Mouse (Mus musculus) liver, embryonic 13.5 days (tissue): ENCODE measurements around the gene Lrig3. TPM values are rescaled to one million over a fixed set of nuclear protein-coding genes. Genes with fewer than 3 reads are reported as not detected.
A peak's percentile ranks its signal among the peaks of the same experiment; 100 is the strongest.

Experiments
- ATAC-seq: fragments of 200-750 bp; cut with Nextera tagmentation; 2 replicates; pipeline ENCODE4 v1.8.0; 2017; ENCODE audit warnings: low read depth, mild to moderate bottlenecking, moderate number of reproducible peaks, moderate library complexity
- DNase-seq: peaks from one replicate; pipeline ENCODE4 v3.0.0; 2022
- H3K27ac ChIP-seq: fragments of 300-500 bp; sonication (generic); 2 replicates; pipeline ENCODE4 v1.5.1; 2015; ENCODE audit warnings: moderate library complexity, mild to moderate bottlenecking, inconsistent platforms
- H3K27me3 ChIP-seq: fragments of 300-500 bp; sonication (generic); 2 replicates; pipeline ENCODE4 v1.6.1; 2015; ENCODE audit warnings: mild to moderate bottlenecking, inconsistent platforms
- H3K36me3 ChIP-seq: fragments of 300-500 bp; sonication (generic); 2 replicates; pipeline ENCODE4 v1.6.1; 2015; ENCODE audit warnings: mild to moderate bottlenecking, inconsistent platforms
- H3K4me1 ChIP-seq: fragments of 300-500 bp; sonication (generic); replicated peaks from 2 replicates; pipeline ENCODE4 v1.6.1; 2015; ENCODE audit warnings: inconsistent platforms
- H3K4me2 ChIP-seq: fragments of 300-500 bp; sonication (generic); 2 replicates; pipeline ENCODE4 v1.6.1; 2015; ENCODE audit warnings: inconsistent platforms, mild to moderate bottlenecking, moderate library complexity
- H3K4me3 ChIP-seq: fragments of 300-500 bp; sonication (generic); replicated peaks from 2 replicates; pipeline ENCODE4 v1.5.1; 2015; ENCODE audit warnings: mild to moderate bottlenecking, inconsistent platforms
- H3K9ac ChIP-seq: fragments of 300-500 bp; sonication (generic); 2 replicates; pipeline ENCODE4 v1.6.1; 2015; ENCODE audit warnings: mild to moderate bottlenecking, inconsistent platforms
- H3K9me3 ChIP-seq: fragments of 300-500 bp; sonication (generic); replicated peaks from 2 replicates; pipeline ENCODE4 v1.6.1; 2016; ENCODE audit warnings: inconsistent platforms
- WGBS: fragments of 180-500 bp; shearing (Covaris S2); methylation state at CpG from one replicate; pipeline ENCODE4 v1.1.7; 2015; ENCODE audit not compliant: insufficient replicate concordance; 5-methylcytosine and 5-hydroxymethylcytosine counted together
- polyA plus RNA-seq: library from polyadenylated mRNA; unstranded; fragments of >200 nt; fragmentation: Nextera tagmentation; extraction: Ambion mirVana; gene quantifications from 2 replicates; pipeline ENCODE4 v1.2.1, GENCODE M21; 2015

Gene Lrig3
- polyA plus RNA-seq, 1 experiment from 2014 or later: 0.80 TPM

- Histone ChIP-seq H3K9me3 (no peaks in the 10 kb centered on the region), H3K27me3 (peaks cover 34% of the 10 kb centered on the region), H3K4me1 (peaks cover 7% of the 10 kb centered on the region; the same call in 1 of the 2 replicates), H3K36me3 (no peaks in the 10 kb centered on the region), H3K9ac (no peak overlapping the region), H3K27ac (no peak overlapping the region), H3K4me2 (peak overlapping the region; percentile 73), H3K4me3 (peak overlapping the region; percentile 61; the same call in 1 of the 2 replicates)
- WGBS: 18% methylated on average over 14 of the region's 14 CpGs
- ATAC-seq (no peak), DNase-seq (no peak)
These were observed 1.6 kb downstream of the Lrig3 start for GRCm38 (mm10) chr10:125967436-125968160.

- peaks cover 7% of the 10 kb centered on the region; the same call in 1 of the 2 replicates for H3K4me1 ChIP-seq
- 0 out of 2 replicates have a peak overlapping the region, but pooled peaks have one; percentile 73 for H3K4me2 ChIP-seq
- no peak for DNase-seq
- no peaks in the 10 kb centered on the region for H3K36me3 ChIP-seq
- H3K27me3 ChIP-seq: peaks cover 34% of the 10 kb centered on the region
- 42% methylated on average over 16 of the region's 16 CpGs for WGBS
- no peaks in the 10 kb centered on the region for H3K9me3 ChIP-seq
- H3K9ac ChIP-seq: no peak overlapping the region
- H3K27ac ChIP-seq: no peak overlapping the region
- H3K4me3 ChIP-seq: no peak overlapping the region
- no peak for ATAC-seq
These were observed 2.5 kb downstream of the Lrig3 start for GRCm38 (mm10) chr10:125968191-125969132.

GRCm38 (mm10) chr10:125969133-125969490 is 3.1 kb downstream of the Lrig3 start:
- Histone ChIP-seq H3K36me3 (no peaks in the 10 kb centered on the region), H3K9me3 (no peaks in the 10 kb centered on the region), H3K27ac (no peak overlapping the region), H3K9ac (no peak overlapping the region), H3K4me2 (no peak overlapping the region), H3K4me1 (peaks cover 7% of the 10 kb centered on the region; the same call in 1 of the 2 replicates), H3K27me3 (peaks cover 34% of the 10 kb centered on the region), H3K4me3 (no peak overlapping the region)
- no peak for ATAC-seq
- no peak for DNase-seq
- 46% methylated on average over 10 of the region's 10 CpGs for WGBS

DNA sequence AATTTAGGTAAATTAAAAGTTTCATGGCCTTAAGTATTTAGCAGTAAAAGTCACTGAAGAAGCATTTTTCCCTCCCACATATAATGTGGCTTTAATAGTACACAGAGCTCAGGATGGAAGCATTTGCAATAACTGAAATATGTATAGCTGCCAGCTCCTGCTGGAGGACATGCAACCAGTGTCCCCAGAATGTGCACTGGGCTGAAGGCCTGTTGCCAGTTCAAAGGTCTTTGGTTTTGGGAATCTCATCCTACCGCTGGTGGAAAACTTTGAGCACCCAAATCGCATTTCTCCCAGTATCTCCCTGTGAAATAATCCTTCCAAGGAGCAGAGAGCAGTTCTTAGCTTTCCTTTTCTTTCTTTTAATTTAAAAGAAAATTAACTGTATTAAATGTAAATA is 4.1 kb downstream of the Lrig3 start:
- Histone ChIP-seq H3K27ac (no peak overlapping the region), H3K27me3 (peaks cover 29% of the 10 kb centered on the region), H3K4me3 (no peak overlapping the region), H3K4me2 (no peak overlapping the region), H3K9me3 (no peaks in the 10 kb centered on the region), H3K4me1 (peaks cover 7% of the 10 kb centered on the region; the same call in 1 of the 2 replicates), H3K36me3 (no peaks in the 10 kb centered on the region), H3K9ac (no peak overlapping the region)
- 64% methylated on average over 2 of the region's 2 CpGs for WGBS
- no peak for ATAC-seq
- no peak for DNase-seq

DNA sequence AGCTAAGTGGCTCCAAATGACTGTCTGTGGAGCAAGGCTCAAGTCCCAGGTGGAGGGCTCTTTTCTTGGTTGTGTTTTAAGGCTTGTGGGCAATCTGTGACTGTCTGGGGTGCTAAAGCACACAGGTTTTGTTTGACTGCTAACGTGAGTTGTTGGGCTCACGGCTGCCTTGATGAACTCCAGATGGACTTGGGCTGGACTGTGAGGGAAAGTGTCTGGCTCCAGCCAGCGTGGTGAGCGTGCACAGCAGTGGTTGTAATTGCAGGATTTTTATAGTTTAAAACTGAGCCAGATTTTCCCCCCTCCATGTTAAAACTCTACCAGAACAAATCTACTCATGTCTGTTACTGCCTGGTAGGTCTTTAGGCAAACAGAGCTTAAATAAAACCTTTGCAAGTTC is 4.5 kb downstream of the Lrig3 start:
- ATAC-seq (no peak), DNase-seq (no peak)
- Histone ChIP-seq H3K36me3 (no peaks in the 10 kb centered on the region), H3K9me3 (no peaks in the 10 kb centered on the region), H3K9ac (no peak overlapping the region), H3K4me3 (no peak overlapping the region), H3K4me1 (peaks cover 6% of the 10 kb centered on the region; the same call in 1 of the 2 replicates), H3K4me2 (no peak overlapping the region), H3K27ac (no peak overlapping the region), H3K27me3 (peaks cover 25% of the 10 kb centered on the region)
- WGBS: 63% methylated on average over 4 of the region's 4 CpGs

- H3K9ac ChIP-seq: no peak overlapping the region
- DNase-seq: no peak
- H3K4me3 ChIP-seq: no peak overlapping the region
- H3K36me3 ChIP-seq: no peaks in the 10 kb centered on the region
- 68% methylated on average over 6 of the region's 7 CpGs for WGBS
- no peak for ATAC-seq
- H3K4me2 ChIP-seq: no peak overlapping the region
- no peaks in the 10 kb centered on the region for H3K27me3 ChIP-seq
- H3K9me3 ChIP-seq: no peaks in the 10 kb centered on the region
- 0 out of 2 replicates have a peak, but pooled peaks cover 4% of the 10 kb centered on the region for H3K4me1 ChIP-seq
- H3K27ac ChIP-seq: no peak overlapping the region
These were observed 7.8 kb downstream of the Lrig3 start for GRCm38 (mm10) chr10:125973726-125974125.

GRCm38 (mm10) chr10:125981938-125982337 is 16.0 kb downstream of the Lrig3 start:
- Histone ChIP-seq H3K4me2 (no peak overlapping the region), H3K4me3 (no peak overlapping the region), H3K27me3 (no peaks in the 10 kb centered on the region), H3K9ac (no peak overlapping the region), H3K9me3 (no peaks in the 10 kb centered on the region), H3K36me3 (no peaks in the 10 kb centered on the region), H3K4me1 (no peaks in the 10 kb centered on the region), H3K27ac (no peak overlapping the region)
- WGBS: 81% methylated on average over 5 of the region's 5 CpGs
- ATAC-seq (no peak), DNase-seq (no peak)

GRCm38 (mm10) chr10:125984473-125985035 is 18.6 kb downstream of the Lrig3 start:
- H3K4me2 ChIP-seq: no peak overlapping the region
- no peaks in the 10 kb centered on the region for H3K9me3 ChIP-seq
- no peak for ATAC-seq
- 64% methylated on average over 9 of the region's 9 CpGs for WGBS
- no peaks in the 10 kb centered on the region for H3K36me3 ChIP-seq
- no peaks in the 10 kb centered on the region for H3K4me1 ChIP-seq
- H3K4me3 ChIP-seq: no peak overlapping the region
- H3K27me3 ChIP-seq: no peaks in the 10 kb centered on the region
- no peak for DNase-seq
- H3K9ac ChIP-seq: no peak overlapping the region
- H3K27ac ChIP-seq: no peak overlapping the region

GRCm38 (mm10) chr10:125985795-125986194 is 19.8 kb downstream of the Lrig3 start:
- WGBS: 78% methylated on average over 1 of the region's 1 CpGs
- Histone ChIP-seq H3K9me3 (no peaks in the 10 kb centered on the region), H3K9ac (no peak overlapping the region), H3K4me2 (no peak overlapping the region), H3K4me3 (no peak overlapping the region), H3K27ac (no peak overlapping the region), H3K4me1 (no peaks in the 10 kb centered on the region), H3K36me3 (no peaks in the 10 kb centered on the region), H3K27me3 (no peaks in the 10 kb centered on the region)
- no peak for ATAC-seq
- no peak for DNase-seq

- no peak for ATAC-seq
These were observed 20.5 kb downstream of the Lrig3 start for GRCm38 (mm10) chr10:125986443-125986842.

DNA sequence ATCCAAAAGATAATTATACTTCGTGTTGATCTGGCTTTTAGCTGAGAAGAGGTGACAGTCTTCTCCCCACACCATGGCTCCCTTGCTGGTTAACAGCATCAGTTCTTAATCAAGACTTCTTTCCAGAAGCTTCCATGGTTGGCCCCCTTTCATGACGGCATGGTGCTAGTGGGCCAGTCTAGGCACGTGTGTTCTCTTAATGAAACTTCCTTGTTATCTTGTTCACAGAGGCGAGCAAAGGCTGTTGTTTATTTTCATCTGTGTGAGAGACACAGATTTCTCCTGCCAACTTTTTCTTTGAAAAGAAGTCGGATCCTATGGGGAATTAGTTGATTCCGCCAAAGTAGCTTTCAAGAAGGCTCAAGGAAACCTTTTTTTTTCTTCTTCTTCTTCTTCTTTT is 21.3 kb downstream of the Lrig3 start:
- Histone ChIP-seq H3K4me1 (no peaks in the 10 kb centered on the region), H3K9ac (no peak overlapping the region), H3K27me3 (no peaks in the 10 kb centered on the region), H3K36me3 (no peaks in the 10 kb centered on the region), H3K4me2 (no peak overlapping the region), H3K9me3 (no peaks in the 10 kb centered on the region), H3K27ac (no peak overlapping the region), H3K4me3 (no peak overlapping the region)
- 59% methylated on average over 6 of the region's 6 CpGs for WGBS
- ATAC-seq: no peak
- no peak for DNase-seq

More at GRCm38 (mm10) chr10:125986443-125986842, 20.5 kb downstream of the Lrig3 start:
- no peak for DNase-seq
- Histone ChIP-seq H3K36me3 (no peaks in the 10 kb centered on the region), H3K27ac (no peak overlapping the region), H3K9ac (no peak overlapping the region), H3K9me3 (no peaks in the 10 kb centered on the region), H3K4me1 (no peaks in the 10 kb centered on the region), H3K4me2 (no peak overlapping the region), H3K27me3 (no peaks in the 10 kb centered on the region), H3K4me3 (no peak overlapping the region)
- WGBS: 81% methylated on average over 9 of the region's 9 CpGs
